ENCODE assay signal across 23 mouse cellular contexts in genomic region chr16:14358531-14358930, GRCm38 (mm10).
"Had no signal": no experiment of that assay in that cellular context is flagged by ENCODE, and none has a peak within 500 bp of the region (broad histone marks: within the 10 kb centered on the region; RNA-seq: fewer than 3 reads in every experiment).

No protein-coding gene starts in this region.

- H3K27me3 ChIP-seq: hindbrain, embryonic 15.5 days; intestine, embryonic 15.5 days; limb, embryonic 13.5 days; limb, embryonic 15.5 days; liver, embryonic 12.5 days had no signal

- ATAC-seq: hindbrain, postnatal 0 days; intestine, embryonic 15.5 days; intestine, postnatal 0 days; liver, embryonic 12.5 days had no signal

- H3K27ac ChIP-seq: heart, adult 2 months; hindbrain, embryonic 10.5 days; hindbrain, embryonic 13.5 days; hindbrain, embryonic 15.5 days; hindbrain, postnatal 0 days; intestine, embryonic 15.5 days; layer of hippocampus, adult 2 months; limb, embryonic 13.5 days; limb, embryonic 15.5 days; liver, embryonic 14.5 days had no signal

- H3K9me3 ChIP-seq: heart, embryonic 12.5 days; hindbrain, embryonic 10.5 days; hindbrain, embryonic 13.5 days; hindbrain, embryonic 15.5 days; intestine, embryonic 15.5 days; limb, embryonic 13.5 days; limb, embryonic 15.5 days; liver, embryonic 12.5 days had no signal

- H3K4me2 ChIP-seq: heart, embryonic 12.5 days; hindbrain, embryonic 13.5 days; hindbrain, embryonic 15.5 days; intestine, embryonic 15.5 days; limb, embryonic 13.5 days; limb, embryonic 15.5 days; liver, embryonic 12.5 days had no signal

- H3K9ac ChIP-seq: heart, embryonic 12.5 days; hindbrain, embryonic 13.5 days; hindbrain, embryonic 15.5 days; intestine, embryonic 15.5 days; limb, embryonic 13.5 days; limb, embryonic 15.5 days; liver, embryonic 12.5 days; liver, embryonic 14.5 days had no signal

- H3K4me3 ChIP-seq: heart, adult 2 months; heart, embryonic 12.5 days; hindbrain, embryonic 10.5 days; hindbrain, embryonic 13.5 days; hindbrain, embryonic 15.5 days; intestine, embryonic 15.5 days; layer of hippocampus, adult 2 months; limb, embryonic 13.5 days; limb, embryonic 15.5 days; liver, embryonic 12.5 days had no signal

- H3K36me3 ChIP-seq: heart, embryonic 12.5 days; hindbrain, embryonic 10.5 days; hindbrain, embryonic 13.5 days; hindbrain, embryonic 15.5 days; intestine, embryonic 15.5 days; limb, embryonic 13.5 days; limb, embryonic 15.5 days; liver, embryonic 12.5 days had no signal

- DNase-seq: gastrocnemius, postnatal 14 days; gastrocnemius, postnatal 36 days; heart, adult 2 months; heart, postnatal 10 days; heart, postnatal 4 days; kidney, adult 18-20 months; kidney, adult 8-10 months; kidney, postnatal 10 days; kidney, postnatal 25 days; kidney, postnatal 4 days; left cerebral cortex, postnatal 4 days had no signal
